Mouse (Mus musculus) kidney, adult 8-10 months (tissue): ENCODE measurements around the gene Pnck.

Experiments used
- DNase-seq, 2 experiments: peaks; one replicate each; pipeline ENCODE4 v3.0.0; 2022

Pnck gene

DNA sequence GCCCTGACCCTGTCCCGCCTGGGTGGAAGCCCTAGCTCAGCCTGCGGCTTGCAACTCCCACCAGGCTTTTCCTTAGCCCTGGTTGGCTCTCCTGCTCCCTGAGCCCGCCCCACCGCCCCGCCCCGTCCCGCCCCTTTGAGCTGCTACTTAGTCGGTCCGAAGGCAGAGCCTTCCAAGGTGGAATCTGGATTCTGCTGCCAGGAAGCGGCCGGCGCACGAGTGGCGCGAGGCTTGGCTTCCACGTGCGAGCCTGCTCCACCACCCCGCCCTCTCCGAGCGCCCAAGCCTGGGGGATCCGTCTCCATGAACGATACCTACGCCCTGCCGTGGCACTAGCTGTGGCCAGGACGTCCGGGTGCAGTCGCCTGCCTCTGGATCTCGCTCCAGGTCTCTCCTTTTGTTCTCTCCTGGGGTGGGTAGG is 20.7 kb downstream of the Pnck start, which contains the start of gene Dusp9:
Gene Dusp9 (plus strand): TSS at position 165 of the 421 bp plus-strand sequence.
- peak; percentile 42 to 44 for DNase-seq

GRCm38 (mm10) chrX:73637415-73637814 is 22.5 kb downstream of the Pnck start:
- DNase-seq: no peak

DNA sequence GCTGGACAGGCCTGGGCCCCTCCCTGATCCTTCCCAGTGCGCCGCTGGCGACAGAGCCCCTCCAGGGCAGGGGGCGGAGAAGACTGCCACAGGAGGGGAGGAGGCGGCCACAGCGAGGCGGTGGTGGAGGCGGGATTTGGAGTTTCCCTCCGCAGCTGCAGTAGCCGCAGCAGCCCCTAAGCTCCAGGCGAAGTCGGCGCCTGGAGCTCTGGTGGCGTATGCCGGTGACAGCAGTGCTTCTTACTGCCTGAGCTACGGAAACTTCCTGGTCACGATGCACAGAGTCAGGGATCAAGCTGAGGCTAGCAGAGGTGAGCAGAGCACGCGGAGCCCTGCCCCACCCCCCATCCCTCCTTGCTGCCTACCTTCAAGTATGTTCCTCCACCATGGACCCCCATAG is 24.5 kb downstream of the Pnck start:
- DNase-seq: no peak

- DNase-seq: no peak
These were observed 32.9 kb downstream of the Pnck start for GRCm38 (mm10) chrX:73626981-73627380.

DNA sequence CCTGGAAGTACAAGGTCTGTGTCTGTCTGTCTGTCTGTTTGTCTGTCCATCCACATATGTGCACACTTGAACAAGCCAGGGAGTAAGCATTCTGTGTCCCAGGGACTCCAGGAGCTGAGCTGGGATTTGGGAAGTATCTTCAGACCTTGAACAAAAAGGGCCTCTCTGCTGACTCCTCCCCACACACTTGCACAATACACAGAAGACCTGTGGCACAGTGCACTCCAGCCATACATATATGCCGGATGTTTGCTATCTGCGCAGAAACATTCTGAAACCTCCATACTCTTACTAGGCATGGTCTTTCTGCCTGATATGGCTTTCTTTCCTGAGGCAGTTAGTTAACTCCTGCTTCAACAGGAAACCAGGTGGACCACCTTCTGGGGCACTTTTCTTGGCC is 40.0 kb downstream of the Pnck start:
- DNase-seq: no peak

- no peak for DNase-seq
These were observed 40.5 kb downstream of the Pnck start for GRCm38 (mm10) chrX:73619401-73619800.

- DNase-seq: peak in 1 of 2 experiments; percentile 9
These were observed 44.0 kb downstream of the Pnck start for GRCm38 (mm10) chrX:73615876-73616275.

- DNase-seq: peak; percentile 3 to 26
These were observed 46.3 kb downstream of the Pnck start for GRCm38 (mm10) chrX:73613665-73614064.
